Mouse (Mus musculus): Measurements from ENCODE around the gene Zc3hav1l.

DNA sequence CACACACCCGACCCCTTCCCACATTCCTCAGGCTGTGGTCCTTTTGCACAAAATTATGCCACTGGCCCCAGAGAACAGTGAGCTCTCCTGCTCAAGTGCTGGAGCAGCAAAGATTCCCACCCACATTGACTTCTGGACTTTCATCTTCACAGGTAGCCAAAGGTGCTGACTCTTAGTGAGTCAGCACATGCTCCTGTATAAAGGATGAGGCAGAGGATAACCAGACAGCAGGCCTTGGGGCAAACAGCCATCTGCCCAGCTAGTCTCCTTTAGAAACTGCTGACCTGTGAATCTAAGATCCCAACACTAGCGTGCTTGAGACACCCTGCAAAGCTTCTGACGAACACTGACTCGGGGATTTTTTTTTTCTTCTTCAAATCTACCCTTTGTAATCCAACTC lies 60.7 kb downstream of the Zc3hav1l start:
- TF ChIP-seq CTCF (IDR thresholded peaks at IDR 0.05; ENCODE audit: borderline replicate concordance, insufficient read depth, low read depth, low read length) (no peak), POLR2A (IDR thresholded peaks at IDR 0.05; ENCODE audit: borderline replicate concordance, insufficient read depth, low read length) (no peak)
